Mouse (Mus musculus) heart, adult 8-10 months (tissue): ENCODE data around the gene Hist2h3c2. TPM values are rescaled to one million over a fixed set of nuclear protein-coding genes. Genes with fewer than 3 reads are reported as not detected.

ENCODE experiments used
- DNase-seq: peaks from one replicate; pipeline ENCODE4 v3.0.0; 2022; ENCODE audit warnings: low spot score
- microRNA-seq: library from miRNA; unstranded; fragments of <30 nt; microRNA quantifications from one replicate; pipeline ENCODE4 v1.2.0, GENCODE M21; 2022
- total RNA-seq, 4 experiments: library from RNA; stranded (reverse); gene quantifications; 2 replicates each; pipeline ENCODE4 v1.2.4; 2022

Gene Hist2h3c2
- total RNA-seq, 4 experiments from 2014 or later: 4.1 to 8.4 (median 6.8) TPM

- peak; percentile 91 for DNase-seq
Measured at GRCm38 (mm10) chr3:96197129-96197749, 41.7 kb downstream of the Hist2h3c2 start.

- DNase-seq: no peak
Measured at GRCm38 (mm10) chr3:96196437-96197128, 42.3 kb downstream of the Hist2h3c2 start.

DNA sequence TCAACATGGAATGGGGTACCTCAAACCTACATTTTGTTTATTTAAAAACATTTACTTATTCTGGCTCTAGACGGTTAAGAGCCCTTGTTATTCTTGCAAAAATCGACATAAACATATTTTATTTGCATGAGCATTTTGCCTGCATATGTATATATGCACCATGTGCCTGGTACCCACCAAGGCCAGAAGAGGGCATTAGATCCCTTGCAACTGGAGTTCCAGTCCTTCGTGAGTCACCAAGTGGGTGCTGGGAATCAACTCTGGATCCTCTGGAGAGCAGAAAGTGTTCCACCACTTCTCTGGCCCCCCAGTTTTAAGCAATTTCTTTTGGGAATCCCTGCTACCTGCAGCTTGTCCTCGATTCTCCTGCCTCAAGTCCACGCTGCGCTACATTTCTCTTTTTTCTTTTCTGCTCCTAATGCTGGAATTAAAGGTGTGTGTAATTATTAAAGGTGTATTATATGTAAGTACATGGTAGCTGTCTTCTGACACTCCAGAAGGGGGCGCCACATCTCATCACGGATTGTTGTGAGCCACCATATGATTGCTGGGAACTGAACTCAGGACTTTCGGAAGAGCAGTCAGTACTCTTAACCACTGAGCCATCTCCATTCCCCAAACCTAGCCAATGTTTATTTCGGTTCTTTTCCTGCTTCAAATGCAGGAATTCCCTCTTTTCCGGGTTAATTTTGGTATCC is 43.2 kb downstream of the Hist2h3c2 start:
- DNase-seq: no peak

GRCm38 (mm10) chr3:96194966-96195365 is 44.0 kb downstream of the Hist2h3c2 start:
- DNase-seq: no peak

DNA sequence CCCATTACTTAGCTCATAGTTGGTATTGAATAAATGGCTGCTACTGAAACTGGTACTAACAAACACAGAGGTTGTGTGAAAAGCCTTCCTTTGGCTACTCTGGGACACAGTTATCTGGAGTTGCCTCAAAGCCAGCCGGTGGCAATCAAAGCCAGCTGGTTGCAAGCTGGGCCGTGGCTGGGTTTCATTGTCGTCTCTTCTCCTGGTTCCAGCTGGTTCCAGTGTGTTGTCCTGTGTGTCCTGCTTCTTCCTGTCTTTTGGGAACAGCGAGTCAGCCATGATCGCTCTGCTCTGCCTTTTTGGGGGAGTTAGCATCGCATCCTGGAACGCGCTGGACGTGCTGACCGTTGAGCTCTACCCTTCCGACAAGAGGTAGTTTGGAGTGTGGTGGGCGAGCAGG is 46.0 kb downstream of the Hist2h3c2 start:
- no peak for DNase-seq

Small RNA genes within 50 kb of the gene (microRNA-seq; reads per million reads assigned to microRNA genes)
- not detected for gene Gm44492
- gene Gm47311: not detected
- gene Gm47313: not detected

Other genes starting within 250 kb of the Hist2h3c2 start
- 10 to 100 TPM; 55.7 to 68.3 (median 61.1) TPM for gene Plekho1, start 243.1 kb downstream of the Hist2h3c2 start, total RNA-seq
- 10 to 100 TPM; 27.2 to 33.8 (median 30.0) TPM for gene Vps45, start 180.7 kb downstream of the Hist2h3c2 start, total RNA-seq
- gene Otud7b, start 134.6 kb downstream of the Hist2h3c2 start, total RNA-seq: 10 to 100 TPM; 55.4 to 63.1 (median 59.8) TPM
- gene Mtmr11, start 77.1 kb downstream of the Hist2h3c2 start, total RNA-seq: 1 to 10 TPM; 1.7 to 3.0 (median 2.2) TPM
- 10 to 100 TPM; 14.1 to 17.2 (median 16.2) TPM for gene Sf3b4, start 66.8 kb downstream of the Hist2h3c2 start, total RNA-seq
- 1 to 10 TPM; 1.6 to 7.0 (median 4.2) TPM for gene Sv2a, start 58.0 kb downstream of the Hist2h3c2 start, total RNA-seq
- gene Bola1, start 19.4 kb downstream of the Hist2h3c2 start, total RNA-seq: 10 to 100 TPM; 24.1 to 35.6 (median 29.8) TPM
- 1 to 10 TPM; 1.4 to 3.6 (median 2.9) TPM for gene Hist2h2ab, start 19.3 kb downstream of the Hist2h3c2 start, total RNA-seq
- gene Hist2h2ac, start 18.2 kb downstream of the Hist2h3c2 start, total RNA-seq: 10 to 100 TPM; 17.5 to 26.5 (median 24.3) TPM
- gene Hist2h2be, start 18.0 kb downstream of the Hist2h3c2 start, total RNA-seq: 10 to 100 TPM in 2 of 4 experiments, 1 to 10 TPM in 2; 8.3 to 10.2 (median 9.8) TPM
- gene Hist2h2aa2, start 1.1 kb upstream of the Hist2h3c2 start, total RNA-seq: 100 to 1,000 TPM; 141 to 256 (median 216) TPM
- 10 to 100 TPM in 3 of 4 experiments, 1 to 10 TPM in 1; 8.5 to 81.5 (median 26.6) TPM for gene Hist2h2aa1, start 6.4 kb upstream of the Hist2h3c2 start, total RNA-seq
- not detected for gene Hist2h3c1, start 7.6 kb upstream of the Hist2h3c2 start, total RNA-seq
- 10 to 100 TPM; 10.8 to 16.2 (median 12.3) TPM for gene Hist2h4, start 24.2 kb upstream of the Hist2h3c2 start, total RNA-seq
- 10 to 100 TPM; 12.2 to 24.7 (median 15.9) TPM for gene Hist2h3b, start 29.5 kb upstream of the Hist2h3c2 start, total RNA-seq
- 10 to 100 TPM; 28.0 to 42.3 (median 33.7) TPM for gene Hist2h2bb, start 30.6 kb upstream of the Hist2h3c2 start, total RNA-seq
- gene Fcgr1, start 54.8 kb upstream of the Hist2h3c2 start, total RNA-seq: 1 to 10 TPM in 1 of 4 experiments, under 1 TPM in 3; 0.38 to 1.1 (median 0.66) TPM
- gene BC107364, start 213.2 kb upstream of the Hist2h3c2 start, total RNA-seq: not detected